Mouse (Mus musculus) spleen, adult 18-20 months (tissue): Measurements from ENCODE around the gene Olfr1026.

ENCODE experiments used
- DNase-seq, 2 experiments: peaks; one replicate each; pipeline ENCODE4 v3.0.0; 2022; ENCODE audit warnings: mixed read lengths in 2 of 2

The Olfr1026 gene

GRCm38 (mm10) chr2:85921258-85921657 is at the start of gene Olfr1026:
Olfr1026 (plus strand) TSS chr2:85921558.
- DNase-seq, result no peak

- no peak for DNase-seq
These were observed 36.0 kb upstream of the Olfr1026 start, which contains the start of gene Olfr1023 for GRCm38 (mm10) chr2:85885340-85885739. Olfr1023 (plus strand) TSS chr2:85885640.

- no peak for DNase-seq
These were observed 16.4 kb upstream of the Olfr1026 start, which contains the start of gene Olfr1024 for GRCm38 (mm10) chr2:85904952-85905351. Olfr1024 (minus strand) TSS chr2:85905052.

DNA sequence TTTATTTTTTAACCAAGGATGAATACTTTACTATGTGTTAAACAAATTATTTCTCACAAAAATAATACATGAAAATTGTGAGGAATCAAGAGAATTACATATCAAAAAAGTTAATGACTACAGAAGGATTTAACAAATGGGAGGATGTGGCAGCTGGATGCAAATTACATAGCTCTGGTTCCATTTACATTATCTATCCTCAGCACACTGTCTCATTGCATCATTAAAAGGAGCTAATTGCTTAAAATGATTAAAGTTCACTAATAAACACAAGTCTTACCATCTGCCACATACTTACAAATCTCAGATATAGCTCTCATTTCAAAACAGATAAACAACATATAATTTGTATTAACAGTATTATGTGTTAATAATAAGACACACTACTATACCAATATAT is 8.2 kb upstream of the Olfr1026 start:
- no peak for DNase-seq

- no peak for DNase-seq
These were observed 6.5 kb upstream of the Olfr1026 start, which contains the start of gene Olfr1025-ps1 for GRCm38 (mm10) chr2:85914893-85915292. Olfr1025-ps1 (plus strand) TSS chr2:85915193.

DNA sequence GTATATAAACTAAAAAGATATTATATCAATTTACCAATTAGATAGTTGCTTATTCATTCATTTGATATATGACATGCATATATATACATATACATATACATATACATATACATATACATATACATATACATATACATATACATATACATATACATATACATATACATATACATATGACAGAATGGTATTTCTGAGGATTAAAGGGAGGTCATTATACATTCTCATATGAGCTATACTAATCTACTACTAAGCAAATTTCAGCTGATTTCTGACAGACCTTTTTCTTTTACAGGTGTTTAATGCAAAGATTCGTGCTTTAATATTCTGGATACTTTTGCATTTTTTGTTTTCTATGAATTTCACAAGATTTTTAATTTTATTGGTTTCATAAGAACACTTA is 28.8 kb downstream of the Olfr1026 start, which contains the start of gene Olfr1028:
Gene Olfr1028, plus strand, starts transcription at position 301 of the 400 bp plus-strand sequence.
- no peak for DNase-seq

- DNase-seq, result no peak
These were observed 52.2 kb downstream of the Olfr1026 start, which contains the start of gene Olfr1029 for GRCm38 (mm10) chr2:85973595-85973994. Olfr1029 (plus strand) TSS chr2:85973895.
